Mouse (Mus musculus) embryonic fibroblast, embryonic 13.5 days (primary cell): ENCODE data around the gene Ank.

Experiments
- CTCF ChIP-seq: IDR thresholded peaks from 2 replicates; pipeline ENCODE4 v1.5.1; 2011; ENCODE audit warnings: mild to moderate bottlenecking, control low read depth, low read length, moderate library complexity, borderline replicate concordance; ENCODE audit not compliant: insufficient read depth
- POLR2A ChIP-seq: IDR thresholded peaks from 2 replicates; pipeline ENCODE4 v1.6.1; 2011; ENCODE audit warnings: low read depth, mild to moderate bottlenecking, control low read depth, low read length, moderate library complexity

DNA sequence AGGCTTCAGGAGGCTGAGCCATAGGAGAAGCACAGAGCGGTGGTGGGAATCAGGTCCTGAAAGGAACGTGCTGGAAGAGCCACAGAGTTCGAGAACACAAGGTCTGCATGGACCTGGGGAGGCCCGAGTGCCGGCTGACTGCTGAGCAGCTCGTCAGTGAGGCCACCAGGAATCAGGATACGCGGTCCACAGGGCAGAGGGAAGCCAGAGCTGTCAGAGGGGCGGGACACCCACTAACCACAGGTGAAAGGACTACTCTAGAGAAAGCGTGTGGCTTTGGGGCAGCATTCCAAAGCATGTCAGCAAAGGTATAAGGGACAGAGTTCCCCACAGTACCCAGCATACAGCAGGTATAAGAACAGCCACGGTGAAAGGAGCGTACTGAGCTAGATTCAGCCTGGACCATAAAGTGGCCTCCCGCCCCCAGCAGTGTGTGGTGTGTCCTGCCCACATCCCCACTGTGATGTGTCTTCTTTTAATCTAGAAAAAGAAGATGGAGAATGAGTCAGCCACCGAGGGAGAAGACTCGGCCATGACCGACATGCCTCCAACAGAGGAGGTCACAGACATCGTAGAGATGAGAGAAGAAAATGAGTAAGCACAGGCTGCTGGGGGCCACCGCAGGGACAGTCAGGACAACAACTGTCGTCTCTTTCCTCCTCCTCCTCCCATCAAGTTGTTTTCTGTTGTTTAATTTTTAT, 126.3 kb downstream of the Ank start:
- TF ChIP-seq CTCF (no peak), POLR2A (no peak)
